Mouse (Mus musculus): ENCODE measurements around the gene Crot.

DNA sequence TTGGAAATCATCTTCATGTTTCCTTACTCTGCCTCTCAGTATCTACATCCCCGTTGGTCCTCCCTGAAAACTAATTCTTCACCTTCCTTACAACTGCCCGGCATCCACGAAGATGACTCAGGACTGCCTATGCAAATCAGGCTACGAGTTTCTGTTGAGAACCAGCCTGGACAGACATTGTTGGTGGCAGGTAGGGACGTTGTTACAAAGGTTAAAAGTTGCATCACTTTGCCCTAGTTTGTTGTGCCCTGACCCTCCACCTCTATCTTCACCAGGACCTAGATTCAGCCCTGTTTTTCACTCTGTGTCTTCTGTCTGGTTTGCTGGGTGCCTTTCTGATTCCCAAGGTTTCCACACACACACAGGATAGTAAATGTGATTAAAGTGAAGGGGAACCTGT is 36.7 kb upstream of the Crot start:
- TF ChIP-seq CTCF (conservative IDR thresholded peaks at IDR 0.05; ENCODE audit: low read length) (no peak), POU5F1 (IDR thresholded peaks at IDR 0.05; ENCODE audit: borderline replicate concordance, low read length) (no peak)
